Mouse (Mus musculus) spleen, adult 2 months (tissue): ENCODE measurements around the gene Fosl2.

Experiments
- CTCF ChIP-seq: fragments of 200-500 bp; IDR thresholded peaks from 2 replicates; pipeline ENCODE4 v1.5.1; 2011; ENCODE audit warnings: mild to moderate bottlenecking, inconsistent platforms; ENCODE audit not compliant: insufficient read depth, insufficient read length, insufficient replicate concordance; ENCODE audit errors: extremely low read depth
- POLR2A ChIP-seq: fragments of 200-500 bp; IDR thresholded peaks from 2 replicates; pipeline ENCODE4 v1.6.1; 2011; ENCODE audit warnings: low read depth, low read length, inconsistent platforms

GRCm38 (mm10) chr5:32092281-32092680 is 43.3 kb upstream of the Fosl2 start:
- TF ChIP-seq CTCF (no peak), POLR2A (no peak)
